Mouse (Mus musculus) fat pad, adult 2 months (tissue): ENCODE data around the gene B3gnt7.

Experiments used
- DNase-seq: peaks from one replicate; pipeline ENCODE4 v3.0.0-alpha.2; 2011; ENCODE audit warnings: low read depth, low spot score; ENCODE audit errors: extremely low read depth

B3gnt7 gene

GRCm38 (mm10) chr1:86343969-86344861 is 41.6 kb downstream of the B3gnt7 start:
- DNase-seq: no peak

- no peak for DNase-seq
Measured at GRCm38 (mm10) chr1:86345069-86345468, 42.4 kb downstream of the B3gnt7 start.

GRCm38 (mm10) chr1:86345956-86346355 is 43.3 kb downstream of the B3gnt7 start:
- DNase-seq: no peak

GRCm38 (mm10) chr1:86346851-86347715 is 44.5 kb downstream of the B3gnt7 start:
- no peak for DNase-seq

- no peak for DNase-seq
Measured at GRCm38 (mm10) chr1:86347716-86348045, 45.0 kb downstream of the B3gnt7 start.

- DNase-seq: no peak
Measured at GRCm38 (mm10) chr1:86348083-86348482, 45.5 kb downstream of the B3gnt7 start.

- no peak for DNase-seq
Measured at GRCm38 (mm10) chr1:86348801-86349200, 46.2 kb downstream of the B3gnt7 start.

GRCm38 (mm10) chr1:86349201-86349600 is 46.6 kb downstream of the B3gnt7 start:
- no peak for DNase-seq

- DNase-seq: no peak
Measured at GRCm38 (mm10) chr1:86349696-86350095, 47.1 kb downstream of the B3gnt7 start.

GRCm38 (mm10) chr1:86350576-86350975 is 47.9 kb downstream of the B3gnt7 start:
- DNase-seq: no peak

- no peak for DNase-seq
Measured at GRCm38 (mm10) chr1:86354186-86354585, 51.6 kb downstream of the B3gnt7 start.
